Mouse (Mus musculus): ENCODE data around the gene Lhfpl4.

The Lhfpl4 gene

GRCm38 (mm10) chr6:113168316-113168975 lies 26.7 kb downstream of the Lhfpl4 start:
- DNase-seq (ENCODE audit: low read depth, low spot score): no peak

GRCm38 (mm10) chr6:113166661-113167251 lies 28.4 kb downstream of the Lhfpl4 start:
- peak; percentile 29 for DNase-seq (ENCODE audit: low read depth, low spot score)

- no peak for DNase-seq (ENCODE audit: low read depth, low spot score)
Measured at GRCm38 (mm10) chr6:113163513-113163912, 31.7 kb downstream of the Lhfpl4 start.

GRCm38 (mm10) chr6:113161982-113162381 lies 33.2 kb downstream of the Lhfpl4 start:
- no peak for DNase-seq (ENCODE audit: low read depth, low spot score)

GRCm38 (mm10) chr6:113160106-113160505 lies 35.1 kb downstream of the Lhfpl4 start:
- DNase-seq (ENCODE audit: low read depth, low spot score): no peak

GRCm38 (mm10) chr6:113156064-113156463 lies 39.1 kb downstream of the Lhfpl4 start:
- no peak for DNase-seq (ENCODE audit: low read depth, low spot score)

- peak; percentile 23 for DNase-seq (ENCODE audit: low read depth, low spot score)
Measured at GRCm38 (mm10) chr6:113154886-113155285, 40.3 kb downstream of the Lhfpl4 start.

GRCm38 (mm10) chr6:113154071-113154470 lies 41.1 kb downstream of the Lhfpl4 start:
- no peak for DNase-seq (ENCODE audit: low read depth, low spot score)

- no peak for DNase-seq (ENCODE audit: low read depth, low spot score)
Measured at GRCm38 (mm10) chr6:113145249-113145648, 49.9 kb downstream of the Lhfpl4 start.

GRCm38 (mm10) chr6:113144764-113145163 lies 50.4 kb downstream of the Lhfpl4 start:
- no peak for DNase-seq (ENCODE audit: low read depth, low spot score)

- DNase-seq (ENCODE audit: low read depth, low spot score): no peak
Measured at GRCm38 (mm10) chr6:113141389-113142094, 53.6 kb downstream of the Lhfpl4 start.

- no peak for DNase-seq (ENCODE audit: low read depth, low spot score)
Measured at GRCm38 (mm10) chr6:113133360-113133759, 61.8 kb downstream of the Lhfpl4 start.

GRCm38 (mm10) chr6:113120806-113121205 lies 74.4 kb downstream of the Lhfpl4 start:
- no peak for DNase-seq (ENCODE audit: low read depth, low spot score)
